Mouse (Mus musculus) embryonic facial prominence, embryonic 15.5 days (tissue): Measurements from ENCODE around the gene Tpra1. TPM values are rescaled to one million over a fixed set of nuclear protein-coding genes. Genes with fewer than 3 reads are reported as not detected.

Experiments
- ATAC-seq: fragments of 200-750 bp; cut with Nextera tagmentation; 2 replicates; pipeline ENCODE4 v1.8.0; 2017; ENCODE audit warnings: low read depth, moderate TSS enrichment; ENCODE audit not compliant: insufficient number of reproducible peaks, low FRiP score, low TSS enrichment
- H3K27ac ChIP-seq: fragments of 300-500 bp; sonication (generic); replicated peaks from 2 replicates; pipeline ENCODE4 v1.5.1; 2015; ENCODE audit warnings: mild to moderate bottlenecking, inconsistent platforms
- H3K27me3 ChIP-seq: fragments of 300-500 bp; sonication (generic); 2 replicates; pipeline ENCODE4 v1.6.1; 2015; ENCODE audit warnings: inconsistent platforms
- H3K36me3 ChIP-seq: fragments of 300-500 bp; sonication (generic); 2 replicates; pipeline ENCODE4 v1.6.1; 2015; ENCODE audit warnings: mild to moderate bottlenecking, inconsistent platforms
- H3K4me1 ChIP-seq: fragments of 300-500 bp; sonication (generic); 2 replicates; pipeline ENCODE4 v1.6.1; 2015; ENCODE audit warnings: inconsistent platforms
- H3K4me2 ChIP-seq: fragments of 300-500 bp; sonication (generic); replicated peaks from 2 replicates; pipeline ENCODE4 v1.6.1; 2015; ENCODE audit warnings: mild to moderate bottlenecking, inconsistent platforms
- H3K4me3 ChIP-seq: fragments of 300-500 bp; sonication (generic); replicated peaks from 2 replicates; pipeline ENCODE4 v1.5.1; 2015; ENCODE audit warnings: mild to moderate bottlenecking, inconsistent platforms
- H3K9ac ChIP-seq: fragments of 300-500 bp; sonication (generic); 2 replicates; pipeline ENCODE4 v1.6.1; 2015; ENCODE audit warnings: inconsistent platforms
- H3K9me3 ChIP-seq: fragments of 300-500 bp; sonication (generic); replicated peaks from 2 replicates; pipeline ENCODE4 v1.6.1; 2016; ENCODE audit warnings: inconsistent platforms
- WGBS: fragments of 180-500 bp; shearing (Covaris S2); methylation state at CpG from one replicate; pipeline ENCODE4 v1.1.7; 2015; 5-methylcytosine and 5-hydroxymethylcytosine counted together
- polyA plus RNA-seq: library from polyadenylated mRNA; unstranded; fragments of >200 nt; fragmentation: Nextera tagmentation; extraction: Ambion mirVana; gene quantifications from 2 replicates; pipeline ENCODE4 v1.2.1, GENCODE M21; 2015

Tpra1 gene
- polyA plus RNA-seq, 1 experiment from 2014 or later: 86.5 TPM

DNA sequence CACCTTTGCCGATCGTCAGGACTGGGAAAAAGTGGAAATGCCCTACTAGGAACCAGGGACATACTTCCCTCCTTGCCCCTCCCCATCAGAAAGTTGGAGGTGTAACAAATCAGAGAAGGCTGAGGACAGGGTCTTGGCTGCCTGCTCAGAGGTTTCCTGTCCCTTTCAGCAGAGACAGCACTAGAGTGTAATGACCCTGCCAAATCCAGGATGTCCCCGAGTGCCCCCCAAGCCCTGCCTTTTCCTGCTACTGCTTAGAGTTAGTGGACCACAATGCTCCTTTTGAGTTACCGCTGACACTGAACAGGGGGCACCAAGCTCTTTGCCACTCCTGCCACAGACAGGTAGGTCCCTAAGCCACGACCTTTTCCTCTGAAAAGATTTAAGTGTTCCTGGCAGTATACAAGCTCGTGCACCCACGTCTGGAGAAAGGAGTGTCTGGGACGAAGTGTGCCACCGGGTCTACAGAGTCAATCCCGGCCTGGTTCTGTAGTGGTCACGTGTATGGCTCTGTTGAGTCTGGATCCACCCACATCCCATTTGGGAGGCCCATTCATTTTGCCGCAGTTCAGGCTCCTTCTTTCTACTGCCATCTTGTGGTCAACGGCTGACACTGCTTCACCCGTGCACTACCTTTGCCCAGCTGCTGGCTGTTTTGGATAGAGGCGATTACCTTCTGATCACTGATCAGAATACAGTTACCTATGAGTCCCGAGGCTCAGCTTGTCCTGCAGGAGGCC is 4.5 kb downstream of the Tpra1 start:
- no peak overlapping the region for H3K4me3 ChIP-seq
- H3K36me3 ChIP-seq: peaks cover 33% of the 10 kb centered on the region
- H3K9me3 ChIP-seq: no peaks in the 10 kb centered on the region
- H3K4me2 ChIP-seq: peak overlapping the region; percentile 35
- no peaks in the 10 kb centered on the region for H3K27me3 ChIP-seq
- ATAC-seq: no peak
- H3K27ac ChIP-seq: no peak overlapping the region
- WGBS: 18% methylated on average over 16 of the region's 16 CpGs
- H3K4me1 ChIP-seq: peaks cover 34% of the 10 kb centered on the region
- H3K9ac ChIP-seq: no peak overlapping the region

- Histone ChIP-seq H3K4me1 (peaks cover 19% of the 10 kb centered on the region), H3K9ac (no peak overlapping the region), H3K4me3 (no peak overlapping the region), H3K9me3 (no peaks in the 10 kb centered on the region), H3K4me2 (no peak overlapping the region), H3K36me3 (peaks cover 43% of the 10 kb centered on the region), H3K27ac (no peak overlapping the region), H3K27me3 (no peaks in the 10 kb centered on the region)
- 87% methylated on average over 6 of the region's 6 CpGs for WGBS
- ATAC-seq: no peak
Observed at GRCm38 (mm10) chr6:88909151-88909550, 7.1 kb downstream of the Tpra1 start.

DNA sequence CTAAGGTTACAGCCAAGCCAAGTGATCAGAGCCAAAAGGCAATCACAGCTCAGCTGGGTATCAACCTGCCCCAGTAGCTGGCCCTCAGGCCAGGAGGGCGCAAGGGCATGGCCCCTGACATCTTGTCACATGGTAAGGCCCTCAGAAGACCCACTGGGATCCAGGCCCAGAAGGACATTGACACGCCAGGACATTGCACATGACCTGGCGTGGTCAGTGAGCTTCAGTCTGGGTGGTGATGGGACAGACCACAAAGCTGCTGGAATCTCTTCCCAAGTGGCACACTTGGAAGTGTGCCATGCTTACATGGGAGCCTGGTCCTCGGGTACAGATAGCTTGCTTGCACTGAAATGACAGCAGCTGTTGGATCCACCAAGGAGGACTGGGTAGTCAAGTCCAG is 11.0 kb downstream of the Tpra1 start:
- no peak overlapping the region for H3K4me2 ChIP-seq
- ATAC-seq: no peak
- H3K9me3 ChIP-seq: no peaks in the 10 kb centered on the region
- H3K27ac ChIP-seq: no peak overlapping the region
- peaks cover 42% of the 10 kb centered on the region for H3K36me3 ChIP-seq
- 79% methylated on average over 4 of the region's 4 CpGs for WGBS
- no peak overlapping the region for H3K4me3 ChIP-seq
- H3K9ac ChIP-seq: no peak overlapping the region
- H3K27me3 ChIP-seq: no peaks in the 10 kb centered on the region
- 0 out of 2 replicates have a peak, but pooled peaks cover 3% of the 10 kb centered on the region for H3K4me1 ChIP-seq

GRCm38 (mm10) chr6:88913440-88913839 is 11.4 kb downstream of the Tpra1 start:
- no peaks in the 10 kb centered on the region for H3K27me3 ChIP-seq
- H3K27ac ChIP-seq: no peak overlapping the region
- H3K9me3 ChIP-seq: no peaks in the 10 kb centered on the region
- H3K4me3 ChIP-seq: no peak overlapping the region
- H3K4me1 ChIP-seq: 0 out of 2 replicates have a peak, but pooled peaks cover 3% of the 10 kb centered on the region
- H3K36me3 ChIP-seq: peaks cover 39% of the 10 kb centered on the region
- no peak overlapping the region for H3K9ac ChIP-seq
- ATAC-seq: no peak
- no peak overlapping the region for H3K4me2 ChIP-seq

- peaks cover 26% of the 10 kb centered on the region for H3K36me3 ChIP-seq
- H3K9ac ChIP-seq: no peak overlapping the region
- H3K9me3 ChIP-seq: no peaks in the 10 kb centered on the region
- no peak overlapping the region for H3K4me3 ChIP-seq
- H3K4me2 ChIP-seq: no peak overlapping the region
- ATAC-seq: no peak
- H3K4me1 ChIP-seq: 0 out of 2 replicates have a peak, but pooled peaks cover 3% of the 10 kb centered on the region
- no peak overlapping the region for H3K27ac ChIP-seq
- 82% methylated on average over 5 of the region's 5 CpGs for WGBS
- H3K27me3 ChIP-seq: no peaks in the 10 kb centered on the region
Observed at GRCm38 (mm10) chr6:88914799-88915198, 12.7 kb downstream of the Tpra1 start.

DNA sequence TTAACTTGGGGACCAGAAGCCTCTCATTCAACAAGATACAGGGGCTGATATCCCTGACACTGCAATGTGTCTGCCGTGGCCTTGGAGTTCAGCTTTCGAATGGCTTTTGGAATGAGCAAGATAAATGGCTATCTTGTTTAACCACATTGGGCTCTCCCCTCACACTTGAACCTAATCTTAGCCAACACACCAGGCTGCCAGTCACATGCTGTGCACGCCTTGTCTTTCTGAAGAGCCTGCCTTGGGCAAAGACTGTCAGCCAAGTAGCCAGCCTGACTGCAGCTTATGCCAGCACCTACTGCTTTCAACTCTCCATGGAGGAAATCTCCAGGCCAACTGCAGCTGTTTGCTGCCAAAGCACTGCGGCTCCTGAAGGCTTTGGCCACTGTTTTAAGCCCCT is 13.5 kb downstream of the Tpra1 start:
- Histone ChIP-seq H3K4me1 (0 out of 2 replicates have a peak, but pooled peaks cover 3% of the 10 kb centered on the region), H3K4me3 (no peak overlapping the region), H3K27me3 (no peaks in the 10 kb centered on the region), H3K9me3 (no peaks in the 10 kb centered on the region), H3K27ac (no peak overlapping the region), H3K36me3 (peaks cover 19% of the 10 kb centered on the region), H3K4me2 (no peak overlapping the region), H3K9ac (no peak overlapping the region)
- 89% methylated on average over 4 of the region's 4 CpGs for WGBS
- no peak for ATAC-seq

GRCm38 (mm10) chr6:88916153-88916552 is 14.1 kb downstream of the Tpra1 start:
- Histone ChIP-seq H3K9ac (no peak overlapping the region), H3K4me3 (no peak overlapping the region), H3K9me3 (no peaks in the 10 kb centered on the region), H3K27ac (no peak overlapping the region), H3K4me1 (0 out of 2 replicates have a peak, but pooled peaks cover 3% of the 10 kb centered on the region), H3K36me3 (peaks cover 12% of the 10 kb centered on the region), H3K27me3 (no peaks in the 10 kb centered on the region), H3K4me2 (no peak overlapping the region)
- WGBS: 67% methylated on average over 1 of the region's 1 CpGs
- no peak; the same call in 1 of the 2 replicates for ATAC-seq

- Histone ChIP-seq H3K9me3 (no peaks in the 10 kb centered on the region), H3K4me2 (no peak overlapping the region), H3K36me3 (no peaks in the 10 kb centered on the region), H3K4me3 (no peak overlapping the region), H3K27me3 (no peaks in the 10 kb centered on the region), H3K27ac (no peak overlapping the region), H3K9ac (no peak overlapping the region), H3K4me1 (peaks cover 6% of the 10 kb centered on the region)
- ATAC-seq: no peak
- 74% methylated on average over 8 of the region's 8 CpGs for WGBS
Observed at GRCm38 (mm10) chr6:88918802-88919201, 16.8 kb downstream of the Tpra1 start.

GRCm38 (mm10) chr6:88924502-88925275 is 22.6 kb downstream of the Tpra1 start:
- WGBS: 5% methylated on average over 5 of the region's 5 CpGs
- H3K36me3 ChIP-seq: no peaks in the 10 kb centered on the region
- no peak overlapping the region for H3K4me3 ChIP-seq
- peaks cover 42% of the 10 kb centered on the region for H3K4me1 ChIP-seq
- H3K4me2 ChIP-seq: no peak overlapping the region
- H3K27ac ChIP-seq: peak overlapping the region; percentile 94
- ATAC-seq: peak; percentile 80
- H3K9ac ChIP-seq: no peak overlapping the region
- H3K27me3 ChIP-seq: no peaks in the 10 kb centered on the region
- no peaks in the 10 kb centered on the region for H3K9me3 ChIP-seq

GRCm38 (mm10) chr6:88925640-88926205 is 23.7 kb downstream of the Tpra1 start:
- no peaks in the 10 kb centered on the region for H3K9me3 ChIP-seq
- peak overlapping the region; percentile 94 for H3K27ac ChIP-seq
- peaks cover 42% of the 10 kb centered on the region for H3K4me1 ChIP-seq
- H3K9ac ChIP-seq: no peak overlapping the region
- no peak overlapping the region for H3K4me2 ChIP-seq
- H3K36me3 ChIP-seq: no peaks in the 10 kb centered on the region
- 24% methylated on average over 4 of the region's 4 CpGs for WGBS
- no peak overlapping the region for H3K4me3 ChIP-seq
- ATAC-seq: no peak
- no peaks in the 10 kb centered on the region for H3K27me3 ChIP-seq

- Histone ChIP-seq H3K27me3 (no peaks in the 10 kb centered on the region), H3K4me3 (no peak overlapping the region), H3K4me1 (peaks cover 42% of the 10 kb centered on the region), H3K9ac (no peak overlapping the region), H3K4me2 (no peak overlapping the region), H3K27ac (no peak overlapping the region), H3K9me3 (no peaks in the 10 kb centered on the region), H3K36me3 (no peaks in the 10 kb centered on the region)
- 51% methylated on average over 3 of the region's 3 CpGs for whole genome bisulfite sequencing
- no peak for ATAC-seq
Observed at GRCm38 (mm10) chr6:88926870-88927269, 24.8 kb downstream of the Tpra1 start.
